Mouse (Mus musculus) hindbrain, embryonic 10.5 days (tissue): ENCODE data around the gene Ssbp2. TPM values are rescaled to one million over a fixed set of nuclear protein-coding genes. Genes with fewer than 3 reads are reported as not detected.

Experiments used
- DNase-seq: peaks from one replicate; pipeline ENCODE4 v3.0.0-alpha.2; 2017; ENCODE audit warnings: low spot score
- H3K27ac ChIP-seq: fragments of 300-500 bp; sonication (generic); 2 replicates; pipeline ENCODE4 v1.5.1; 2016; ENCODE audit warnings: mild to moderate bottlenecking, moderate library complexity
- H3K27me3 ChIP-seq: fragments of 300-500 bp; sonication (generic); 2 replicates; pipeline ENCODE4 v1.6.1; 2016; ENCODE audit warnings: mild to moderate bottlenecking; ENCODE audit not compliant: poor library complexity, insufficient read depth, severe bottlenecking
- H3K36me3 ChIP-seq: fragments of 300-500 bp; sonication (generic); 2 replicates; pipeline ENCODE4 v1.6.1; 2016; ENCODE audit warnings: mild to moderate bottlenecking, moderate library complexity
- H3K4me1 ChIP-seq: fragments of 300-500 bp; sonication (generic); replicated peaks from 2 replicates; pipeline ENCODE4 v1.6.1; 2016; ENCODE audit warnings: mild to moderate bottlenecking
- H3K4me3 ChIP-seq: fragments of 300-500 bp; sonication (generic); 2 replicates; pipeline ENCODE4 v1.5.1; 2016; ENCODE audit warnings: mild to moderate bottlenecking, moderate library complexity
- H3K9me3 ChIP-seq: fragments of 300-500 bp; sonication (generic); 2 replicates; pipeline ENCODE4 v1.6.1; 2016; ENCODE audit warnings: mild to moderate bottlenecking, moderate library complexity
- WGBS: fragments of 180-500 bp; shearing (Covaris S2); methylation state at CpG from one replicate; pipeline ENCODE4 v1.1.7; 2016; 5-methylcytosine and 5-hydroxymethylcytosine counted together
- polyA plus RNA-seq: library from polyadenylated mRNA; unstranded; fragments of >200 nt; fragmentation: Nextera tagmentation; extraction: Ambion mirVana; gene quantifications from 2 replicates; pipeline ENCODE4 v1.2.1, GENCODE M21; 2016

Gene Ssbp2
- polyA plus RNA-seq, 1 experiment from 2014 or later, result 137 TPM

- Histone ChIP-seq H3K36me3 (no peaks in the 10 kb centered on the region), H3K9me3 (no peaks in the 10 kb centered on the region), H3K27ac (no peak overlapping the region), H3K27me3 (no peaks in the 10 kb centered on the region), H3K4me1 (no peaks in the 10 kb centered on the region), H3K4me3 (no peak overlapping the region)
- 87% methylated on average over 1 of the region's 1 CpGs for WGBS
- DNase-seq, result no peak
Measured at GRCm38 (mm10) chr13:91508991-91509390, 48.9 kb downstream of the Ssbp2 start.

DNA sequence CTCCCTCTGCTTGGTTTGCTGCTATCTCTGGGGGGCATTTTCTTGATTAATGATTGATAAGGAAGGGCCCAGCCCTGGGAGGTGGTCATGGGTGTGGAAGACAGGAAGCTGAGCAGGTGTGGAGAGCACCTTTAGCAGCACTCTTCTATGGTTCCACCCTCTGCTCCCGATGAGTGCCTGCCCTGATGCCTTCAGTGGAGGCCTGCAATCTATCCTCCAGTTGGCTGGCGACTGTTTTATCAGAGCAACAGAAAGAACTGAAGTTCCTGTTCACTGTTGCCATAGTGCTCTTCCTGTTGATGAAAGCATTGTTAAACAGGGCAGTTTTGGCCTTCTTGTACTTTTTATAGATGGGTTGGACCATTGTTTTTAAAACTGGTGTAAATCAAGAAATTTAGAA lies 49.4 kb downstream of the Ssbp2 start:
- no peak for DNase-seq
- 83% methylated on average over 2 of the region's 2 CpGs for WGBS
- Histone ChIP-seq H3K4me1 (no peaks in the 10 kb centered on the region), H3K36me3 (no peaks in the 10 kb centered on the region), H3K27me3 (no peaks in the 10 kb centered on the region), H3K27ac (no peak overlapping the region), H3K9me3 (no peaks in the 10 kb centered on the region), H3K4me3 (no peak overlapping the region)

- Histone ChIP-seq H3K4me1 (0 out of 2 replicates have a peak, but pooled peaks cover 4% of the 10 kb centered on the region), H3K9me3 (no peaks in the 10 kb centered on the region), H3K27ac (no peak overlapping the region), H3K4me3 (no peak overlapping the region), H3K36me3 (no peaks in the 10 kb centered on the region), H3K27me3 (no peaks in the 10 kb centered on the region)
- 93% methylated on average over 4 of the region's 4 CpGs for WGBS
- no peak for DNase-seq
Measured at GRCm38 (mm10) chr13:91514979-91515378, 54.9 kb downstream of the Ssbp2 start.

DNA sequence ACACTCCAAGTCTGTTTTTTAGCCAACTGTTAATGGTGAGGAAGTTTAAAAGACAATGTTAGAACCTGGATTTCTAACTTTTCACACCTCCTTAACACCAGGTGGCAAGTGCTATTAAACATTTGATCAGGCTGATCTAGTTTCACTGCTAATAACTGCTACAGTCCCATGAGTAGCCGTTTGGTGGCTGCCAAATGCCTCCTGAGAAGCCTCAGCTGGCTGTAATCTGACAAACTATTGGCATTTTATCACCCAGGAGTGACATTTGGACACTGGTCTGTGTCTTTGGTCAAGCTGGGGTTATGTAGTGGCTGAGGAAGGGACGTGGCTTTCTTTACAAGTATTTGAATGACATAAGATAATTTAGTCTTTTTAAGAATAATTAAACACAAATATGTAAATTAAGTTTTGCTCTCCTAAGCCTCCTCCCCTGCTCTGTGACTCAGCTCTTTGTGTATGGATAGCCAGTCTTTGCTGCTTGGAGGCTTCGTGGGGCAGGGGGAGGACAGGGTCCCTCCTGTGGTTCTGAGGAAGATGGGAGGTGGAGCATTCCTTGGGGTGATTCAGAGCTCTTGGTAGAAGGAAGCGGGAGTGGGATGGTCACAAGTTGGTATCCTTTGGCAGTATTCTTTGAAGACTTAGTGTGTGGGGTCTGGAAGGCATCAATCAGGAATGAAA lies 60.1 kb downstream of the Ssbp2 start:
- H3K9me3 ChIP-seq, result no peaks in the 10 kb centered on the region
- H3K27me3 ChIP-seq, result no peaks in the 10 kb centered on the region
- H3K4me3 ChIP-seq, result no peak overlapping the region
- peaks cover 10% of the 10 kb centered on the region; the same call in 1 of the 2 replicates for H3K4me1 ChIP-seq
- no peak overlapping the region for H3K27ac ChIP-seq
- H3K36me3 ChIP-seq, result no peaks in the 10 kb centered on the region
- no peak for DNase-seq
- WGBS, result 44% methylated on average over 4 of the region's 4 CpGs

GRCm38 (mm10) chr13:91520968-91521367 lies 60.9 kb downstream of the Ssbp2 start:
- Histone ChIP-seq H3K9me3 (no peaks in the 10 kb centered on the region), H3K4me1 (peaks cover 10% of the 10 kb centered on the region; the same call in 1 of the 2 replicates), H3K36me3 (peaks cover 2% of the 10 kb centered on the region; the same call in 1 of the 2 replicates), H3K4me3 (no peak overlapping the region), H3K27ac (no peak overlapping the region), H3K27me3 (no peaks in the 10 kb centered on the region)
- DNase-seq, result no peak
- 98% methylated on average over 1 of the region's 1 CpGs for WGBS

- H3K4me1 ChIP-seq, result no peaks in the 10 kb centered on the region
- no peak overlapping the region for H3K4me3 ChIP-seq
- no peaks in the 10 kb centered on the region for H3K9me3 ChIP-seq
- no peaks in the 10 kb centered on the region for H3K27me3 ChIP-seq
- H3K36me3 ChIP-seq, result peaks cover 16% of the 10 kb centered on the region
- H3K27ac ChIP-seq, result no peak overlapping the region
- no peak for DNase-seq
- 94% methylated on average over 12 of the region's 12 CpGs for WGBS
Measured at GRCm38 (mm10) chr13:91526058-91526457, 66.0 kb downstream of the Ssbp2 start.

DNA sequence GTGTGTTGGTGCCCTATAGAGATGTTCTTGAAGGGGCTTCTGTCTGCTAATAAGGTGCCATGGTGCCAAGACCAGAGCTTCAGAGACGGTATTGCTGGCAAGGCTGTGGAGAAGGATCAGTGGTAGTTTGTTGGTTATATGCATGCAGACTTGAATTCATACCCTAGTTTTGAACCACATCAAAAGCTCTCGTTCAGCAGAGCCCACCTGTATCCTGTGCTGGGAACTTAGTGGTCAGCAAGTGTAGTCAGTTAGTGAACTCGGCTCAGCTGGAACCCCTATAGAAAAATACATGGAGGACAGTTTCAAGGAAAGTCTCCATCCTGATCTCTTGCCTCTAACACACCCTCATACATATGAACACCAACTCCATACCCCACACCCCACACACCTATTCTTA lies 69.7 kb downstream of the Ssbp2 start:
- no peaks in the 10 kb centered on the region for H3K4me1 ChIP-seq
- no peak overlapping the region for H3K4me3 ChIP-seq
- no peaks in the 10 kb centered on the region for H3K27me3 ChIP-seq
- H3K36me3 ChIP-seq, result peaks cover 42% of the 10 kb centered on the region
- WGBS, result 95% methylated on average over 3 of the region's 3 CpGs
- peaks cover 8% of the 10 kb centered on the region; the same call in 1 of the 2 replicates for H3K9me3 ChIP-seq
- DNase-seq, result no peak
- no peak overlapping the region for H3K27ac ChIP-seq

- no peaks in the 10 kb centered on the region for H3K27me3 ChIP-seq
- WGBS, result 79% methylated on average over 3 of the region's 3 CpGs
- H3K4me1 ChIP-seq, result 0 out of 2 replicates have a peak, but pooled peaks cover 3% of the 10 kb centered on the region
- DNase-seq, result no peak
- no peak overlapping the region for H3K4me3 ChIP-seq
- no peak overlapping the region for H3K27ac ChIP-seq
- peaks cover 57% of the 10 kb centered on the region for H3K36me3 ChIP-seq
- H3K9me3 ChIP-seq, result peaks cover 8% of the 10 kb centered on the region; the same call in 1 of the 2 replicates
Measured at GRCm38 (mm10) chr13:91536711-91537110, 76.6 kb downstream of the Ssbp2 start.

- 92% methylated on average over 2 of the region's 2 CpGs for WGBS
- H3K27ac ChIP-seq, result no peak overlapping the region
Measured at GRCm38 (mm10) chr13:91540145-91541068, 80.3 kb downstream of the Ssbp2 start.

DNA sequence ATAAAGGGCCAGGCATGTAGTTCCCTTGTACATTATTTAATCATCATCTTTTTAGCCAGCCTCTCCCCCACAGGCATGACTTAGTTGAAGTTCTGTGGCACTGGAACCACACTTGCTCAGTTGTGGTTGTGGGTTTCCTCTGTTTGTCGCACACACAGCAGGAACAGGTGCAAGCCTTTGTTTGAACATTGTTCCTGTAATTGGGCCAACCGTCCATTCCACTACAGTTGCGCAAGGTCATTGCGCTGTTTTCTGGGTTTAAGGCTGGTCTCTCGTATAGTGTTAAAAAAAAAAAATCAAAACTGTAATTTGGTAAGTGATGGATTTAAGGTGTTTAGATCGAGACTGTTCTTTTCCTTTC lies 81.0 kb downstream of the Ssbp2 start:
- Histone ChIP-seq H3K4me1 (0 out of 2 replicates have a peak, but pooled peaks cover 3% of the 10 kb centered on the region), H3K27me3 (no peaks in the 10 kb centered on the region), H3K4me3 (no peak overlapping the region), H3K36me3 (peaks cover 32% of the 10 kb centered on the region), H3K9me3 (no peaks in the 10 kb centered on the region), H3K27ac (no peak overlapping the region)
- DNase-seq, result no peak
- 87% methylated on average over 6 of the region's 6 CpGs for WGBS

More at GRCm38 (mm10) chr13:91540145-91541068, 80.3 kb downstream of the Ssbp2 start:
- H3K36me3 ChIP-seq, result peaks cover 32% of the 10 kb centered on the region
- no peak for DNase-seq
- no peaks in the 10 kb centered on the region for H3K9me3 ChIP-seq
- H3K4me1 ChIP-seq, result 0 out of 2 replicates have a peak, but pooled peaks cover 3% of the 10 kb centered on the region
- no peaks in the 10 kb centered on the region for H3K27me3 ChIP-seq
- no peak overlapping the region for H3K4me3 ChIP-seq

DNA sequence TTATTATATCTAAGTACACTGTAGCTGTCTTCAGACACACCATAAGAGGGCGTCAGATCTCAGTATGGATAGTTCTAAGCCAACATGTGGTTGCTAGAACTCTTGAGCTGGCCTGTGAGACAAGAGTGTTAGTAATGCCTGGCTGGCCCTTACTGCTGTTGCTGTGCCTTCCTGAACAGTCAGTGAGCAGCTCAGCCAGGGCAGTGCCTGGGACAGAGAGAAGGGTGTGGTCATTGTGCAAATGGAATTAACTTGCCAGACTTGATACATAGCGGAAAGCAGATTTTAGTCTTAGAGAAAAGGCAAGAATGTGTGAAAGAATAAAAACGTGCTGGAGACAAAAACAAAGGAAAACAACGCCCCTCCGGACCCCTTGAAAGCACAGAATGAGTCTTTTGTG lies 83.5 kb downstream of the Ssbp2 start:
- no peak for DNase-seq
- no peaks in the 10 kb centered on the region for H3K27me3 ChIP-seq
- H3K4me3 ChIP-seq, result no peak overlapping the region
- H3K27ac ChIP-seq, result no peak overlapping the region
- H3K36me3 ChIP-seq, result peaks cover 28% of the 10 kb centered on the region
- H3K9me3 ChIP-seq, result no peaks in the 10 kb centered on the region
- 75% methylated on average over 5 of the region's 5 CpGs for WGBS
- no peaks in the 10 kb centered on the region for H3K4me1 ChIP-seq

DNA sequence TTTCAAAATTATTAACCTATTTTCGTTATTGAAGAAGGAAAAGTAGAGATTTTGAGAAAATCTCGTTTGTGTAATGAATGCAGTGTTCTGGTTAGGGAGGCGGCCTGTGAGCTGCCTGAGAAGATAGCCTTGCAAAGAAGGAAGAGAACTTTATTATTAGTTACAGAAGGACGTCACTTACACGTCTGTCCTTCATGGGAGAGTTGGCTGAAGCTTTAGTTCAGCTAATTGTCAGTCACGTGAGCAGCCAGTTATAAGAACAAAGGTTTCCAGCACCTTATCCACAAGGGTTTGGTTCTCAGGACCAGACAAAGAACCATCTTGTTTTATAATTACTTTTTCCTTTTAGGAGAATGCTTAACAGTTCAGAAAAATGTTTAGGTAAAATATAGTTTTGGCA lies 104.0 kb downstream of the Ssbp2 start:
- no peaks in the 10 kb centered on the region for H3K27me3 ChIP-seq
- no peak for DNase-seq
- no peaks in the 10 kb centered on the region for H3K9me3 ChIP-seq
- H3K27ac ChIP-seq, result no peak overlapping the region
- H3K4me3 ChIP-seq, result no peak overlapping the region
- H3K4me1 ChIP-seq, result no peaks in the 10 kb centered on the region
- 79% methylated on average over 6 of the region's 6 CpGs for WGBS
- H3K36me3 ChIP-seq, result peaks cover 13% of the 10 kb centered on the region

DNA sequence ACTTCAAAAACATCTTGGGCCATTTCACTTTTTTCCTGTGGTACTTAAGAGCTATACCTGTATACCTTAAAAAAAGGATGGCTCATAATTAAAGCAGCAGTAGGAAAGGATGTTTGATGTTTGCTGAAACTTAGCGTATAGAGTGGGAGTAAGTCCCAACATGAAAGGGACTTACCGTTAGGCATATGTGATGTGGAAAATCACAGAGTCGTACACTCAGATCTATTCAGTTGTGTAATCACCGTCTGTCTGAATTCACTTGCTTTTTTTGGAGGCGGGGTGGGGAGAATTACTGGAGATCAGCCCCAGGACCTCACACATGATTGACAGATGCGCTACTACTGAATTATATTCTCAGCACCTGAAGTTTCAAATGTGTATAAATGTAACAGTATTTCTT lies 104.7 kb downstream of the Ssbp2 start:
- Histone ChIP-seq H3K27me3 (no peaks in the 10 kb centered on the region), H3K4me3 (no peak overlapping the region), H3K4me1 (no peaks in the 10 kb centered on the region), H3K9me3 (no peaks in the 10 kb centered on the region), H3K27ac (no peak overlapping the region), H3K36me3 (peaks cover 12% of the 10 kb centered on the region)
- 86% methylated on average over 6 of the region's 6 CpGs for WGBS
- DNase-seq, result no peak
